Mouse (Mus musculus) liver, postnatal 0 days (tissue): ENCODE results near the gene Abcd4. TPM values are rescaled to one million over a fixed set of nuclear protein-coding genes. Genes with fewer than 3 reads are reported as not detected.
A peak's percentile ranks its signal among the peaks of the same experiment; 100 is the strongest.

Experiments
- ATAC-seq: fragments of 200-750 bp; cut with Nextera tagmentation; 2 replicates; pipeline ENCODE4 v1.8.0; 2017; ENCODE audit warnings: mild to moderate bottlenecking, moderate library complexity
- DNase-seq: peaks from one replicate; pipeline ENCODE4 v3.0.0-alpha.2; 2016
- H3K27ac ChIP-seq: fragments of 300-500 bp; sonication (generic); 2 replicates; pipeline ENCODE4 v1.5.1; 2014; ENCODE audit warnings: antibody characterized with exemption, moderate library complexity, mild to moderate bottlenecking, low read depth
- H3K27me3 ChIP-seq: fragments of 300-500 bp; sonication (generic); 2 replicates; pipeline ENCODE4 v1.6.1; 2014; ENCODE audit warnings: low read length, control low read depth, mixed read lengths; ENCODE audit not compliant: insufficient read depth
- H3K36me3 ChIP-seq: fragments of 300-500 bp; sonication (generic); replicated peaks from 2 replicates; pipeline ENCODE4 v1.6.1; 2014; ENCODE audit warnings: mild to moderate bottlenecking, control low read depth, low read length, moderate library complexity, mixed read lengths; ENCODE audit not compliant: insufficient read depth
- H3K4me1 ChIP-seq: fragments of 300-500 bp; sonication (generic); 2 replicates; pipeline ENCODE4 v1.6.1; 2014; ENCODE audit warnings: antibody characterized with exemption, mild to moderate bottlenecking, control low read depth; ENCODE audit not compliant: insufficient read depth
- H3K4me2 ChIP-seq: fragments of 300-500 bp; sonication (generic); 2 replicates; pipeline ENCODE4 v1.6.1; 2014; ENCODE audit warnings: low read depth, mild to moderate bottlenecking, low read length, moderate library complexity, mixed read lengths
- H3K4me3 ChIP-seq: fragments of 300-500 bp; sonication (generic); 2 replicates; pipeline ENCODE4 v1.5.1; 2014; ENCODE audit warnings: low read depth, low read length
- H3K9ac ChIP-seq: fragments of 300-500 bp; sonication (generic); replicated peaks from 2 replicates; pipeline ENCODE4 v1.6.1; 2014; ENCODE audit warnings: mild to moderate bottlenecking, moderate library complexity
- H3K9me3 ChIP-seq: fragments of 300-500 bp; sonication (generic); 2 replicates; pipeline ENCODE4 v1.6.1; 2016; ENCODE audit warnings: mild to moderate bottlenecking, control low read depth, low read length, mixed read lengths
- CTCF ChIP-seq: sonication (generic); IDR thresholded peaks from 2 replicates; pipeline ENCODE4 v1.5.1; 2016; ENCODE audit warnings: antibody characterized with exemption, low read depth
- EP300 ChIP-seq: IDR thresholded peaks from 2 replicates; pipeline ENCODE4 v1.6.1; 2016; ENCODE audit warnings: antibody characterized with exemption, low read depth, mild to moderate bottlenecking
- WGBS: fragments of 180-500 bp; shearing (Covaris S2); extraction: QIAGEN DNeasy Blood & Tissue Kit; methylation state at CpG from one replicate; pipeline ENCODE4 v1.1.7; 2014; ENCODE audit not compliant: insufficient replicate concordance; 5-methylcytosine and 5-hydroxymethylcytosine counted together
- polyA plus RNA-seq: library from polyadenylated mRNA; unstranded; fragments of >200 nt; fragmentation: Nextera tagmentation; extraction: Ambion mirVana; gene quantifications from 2 replicates; pipeline ENCODE4 v1.2.1, GENCODE M21; 2015

The Abcd4 gene
- polyA plus RNA-seq, 1 experiment from 2014 or later = 2.7 TPM

DNA sequence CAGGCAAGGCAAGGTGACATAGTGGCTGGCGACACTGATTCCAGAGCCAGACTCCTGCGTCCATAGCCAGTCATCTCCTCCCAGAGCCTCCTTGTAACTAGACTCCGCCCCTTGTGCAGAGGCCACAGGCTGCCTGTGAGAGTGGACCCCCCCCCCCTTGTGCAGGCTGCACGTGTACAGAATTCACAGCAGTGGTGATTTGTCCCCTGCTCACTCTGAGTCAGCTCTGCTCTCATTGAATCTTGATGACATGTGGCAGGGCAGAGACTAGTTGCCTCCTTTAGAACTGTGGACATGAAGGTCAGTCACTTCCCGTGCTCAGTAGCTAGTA is 38.8 kb downstream of the Abcd4 start:
- H3K27me3 ChIP-seq = peaks cover 14% of the 10 kb centered on the region
- no peak overlapping the region for H3K4me3 ChIP-seq
- H3K27ac ChIP-seq = no peak overlapping the region
- H3K9me3 ChIP-seq = no peaks in the 10 kb centered on the region
- no peak overlapping the region for H3K9ac ChIP-seq
- TF ChIP-seq CTCF = no peak
- TF ChIP-seq EP300 = no peak
- DNase-seq = no peak
- no peak overlapping the region for H3K4me2 ChIP-seq
- WGBS = 34% methylated on average over 5 of the region's 5 CpGs
- H3K36me3 ChIP-seq = no peaks in the 10 kb centered on the region
- H3K4me1 ChIP-seq = no peaks in the 10 kb centered on the region
- no peak for ATAC-seq

GRCm38 (mm10) chr12:84577768-84578439 is 39.3 kb downstream of the Abcd4 start:
- Histone ChIP-seq H3K9ac (no peak overlapping the region), H3K36me3 (no peaks in the 10 kb centered on the region), H3K4me2 (no peak overlapping the region), H3K27ac (no peak overlapping the region), H3K4me3 (no peak overlapping the region), H3K27me3 (peaks cover 19% of the 10 kb centered on the region), H3K4me1 (no peaks in the 10 kb centered on the region), H3K9me3 (no peaks in the 10 kb centered on the region)
- 70% methylated on average over 11 of the region's 11 CpGs for WGBS
- ATAC-seq = no peak
- DNase-seq = no peak
- TF ChIP-seq EP300 = no peak
- peak; percentile 17; the same call in 1 of the 2 replicates for TF ChIP-seq CTCF

DNA sequence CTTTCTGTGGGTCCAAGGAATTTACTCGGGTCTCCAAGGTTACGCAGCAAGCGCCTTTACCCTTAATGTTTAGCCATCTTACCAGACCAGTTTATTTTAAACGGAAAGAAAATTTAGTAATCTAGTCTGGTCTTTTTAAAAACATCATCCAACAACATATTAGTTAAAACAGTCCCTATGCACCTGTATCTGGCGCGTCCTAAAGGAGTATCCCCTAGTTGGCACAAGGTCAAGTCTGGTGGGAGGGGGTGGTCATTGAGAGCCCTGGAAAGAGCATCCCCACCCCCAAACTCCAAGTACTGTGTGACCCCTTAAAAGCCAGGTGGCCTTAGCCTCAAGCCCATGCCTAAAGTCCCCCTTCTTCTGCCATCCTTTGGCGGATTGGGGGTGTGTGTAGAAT is 44.1 kb downstream of the Abcd4 start:
- ATAC-seq = no peak

GRCm38 (mm10) chr12:84572341-84572720 is 44.9 kb downstream of the Abcd4 start:
- no peak overlapping the region for H3K4me2 ChIP-seq
- no peaks in the 10 kb centered on the region for H3K36me3 ChIP-seq
- 0 out of 2 replicates have a peak, but pooled peaks cover 4% of the 10 kb centered on the region for H3K4me1 ChIP-seq
- H3K4me3 ChIP-seq = no peak overlapping the region
- 8% methylated on average over 7 of the region's 7 CpGs for WGBS
- H3K9ac ChIP-seq = no peak overlapping the region
- ATAC-seq (no peak), DNase-seq (no peak)
- no peaks in the 10 kb centered on the region for H3K9me3 ChIP-seq
- no peak for TF ChIP-seq CTCF
- no peak for TF ChIP-seq EP300
- peaks cover 71% of the 10 kb centered on the region for H3K27me3 ChIP-seq
- no peak overlapping the region for H3K27ac ChIP-seq

More for the DNA sequence above, 44.1 kb downstream of the Abcd4 start:
- H3K9ac ChIP-seq = no peak overlapping the region
- 0 out of 2 replicates have a peak, but pooled peaks cover 4% of the 10 kb centered on the region for H3K4me1 ChIP-seq
- no peak overlapping the region for H3K4me2 ChIP-seq
- DNase-seq = no peak
- H3K27me3 ChIP-seq = peaks cover 65% of the 10 kb centered on the region
- 21% methylated on average over 7 of the region's 7 CpGs for WGBS
- no peaks in the 10 kb centered on the region for H3K9me3 ChIP-seq
- TF ChIP-seq EP300 = no peak
- no peak for TF ChIP-seq CTCF
- no peak overlapping the region for H3K4me3 ChIP-seq
- H3K27ac ChIP-seq = no peak overlapping the region
- H3K36me3 ChIP-seq = no peaks in the 10 kb centered on the region

DNA sequence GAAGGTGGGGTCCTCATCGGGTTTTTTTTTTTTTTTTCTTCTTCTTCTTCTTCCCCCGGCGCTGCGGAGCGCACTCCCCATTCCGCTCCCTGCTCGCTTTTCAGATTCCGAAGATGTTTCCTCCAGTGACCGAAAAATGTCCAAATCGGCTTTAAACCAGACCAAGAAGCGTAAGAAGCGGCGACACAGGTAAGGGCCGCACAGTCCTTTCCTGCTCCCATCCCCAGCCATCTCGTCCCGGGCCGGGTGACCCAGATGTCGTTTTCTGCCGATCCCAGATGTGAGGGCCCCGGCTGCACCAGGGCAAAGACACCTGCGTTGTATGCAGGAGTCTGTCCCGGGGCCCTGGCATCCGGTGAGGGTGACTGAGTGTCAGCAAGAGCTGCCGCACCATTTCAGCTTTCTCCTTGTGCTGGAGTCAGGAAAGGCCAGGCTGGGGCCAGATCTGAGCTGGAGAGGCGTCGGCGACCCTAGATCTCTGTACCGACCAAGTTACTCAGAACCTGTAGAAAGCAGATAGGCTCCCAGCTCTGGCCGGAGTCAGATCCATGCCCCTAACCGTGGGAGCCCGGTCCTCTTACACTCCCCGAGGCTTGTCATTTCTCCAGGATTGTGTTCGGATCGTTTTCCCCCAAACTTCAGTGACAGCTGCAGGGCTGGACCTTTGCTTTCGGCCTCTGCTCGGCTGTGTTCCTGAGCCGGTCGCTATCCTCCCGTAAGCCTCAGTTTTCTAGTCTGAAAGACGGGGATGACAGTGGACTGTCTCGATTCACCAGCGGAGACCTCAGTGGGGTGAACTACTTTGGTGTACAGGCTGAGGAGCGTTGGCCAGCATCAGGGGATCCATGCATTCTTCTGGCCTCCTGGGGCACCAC is 45.5 kb downstream of the Abcd4 start:
- peaks cover 71% of the 10 kb centered on the region for H3K27me3 ChIP-seq
- no peak overlapping the region for H3K4me3 ChIP-seq
- H3K9ac ChIP-seq = no peak overlapping the region
- DNase-seq (no peak), ATAC-seq (no peak)
- 0 out of 2 replicates have a peak, but pooled peaks cover 4% of the 10 kb centered on the region for H3K4me1 ChIP-seq
- H3K4me2 ChIP-seq = no peak overlapping the region
- WGBS = 3% methylated on average over 43 of the region's 43 CpGs
- no peak overlapping the region for H3K27ac ChIP-seq
- TF ChIP-seq EP300 (no peak), CTCF (no peak)
- no peaks in the 10 kb centered on the region for H3K9me3 ChIP-seq
- no peaks in the 10 kb centered on the region for H3K36me3 ChIP-seq

DNA sequence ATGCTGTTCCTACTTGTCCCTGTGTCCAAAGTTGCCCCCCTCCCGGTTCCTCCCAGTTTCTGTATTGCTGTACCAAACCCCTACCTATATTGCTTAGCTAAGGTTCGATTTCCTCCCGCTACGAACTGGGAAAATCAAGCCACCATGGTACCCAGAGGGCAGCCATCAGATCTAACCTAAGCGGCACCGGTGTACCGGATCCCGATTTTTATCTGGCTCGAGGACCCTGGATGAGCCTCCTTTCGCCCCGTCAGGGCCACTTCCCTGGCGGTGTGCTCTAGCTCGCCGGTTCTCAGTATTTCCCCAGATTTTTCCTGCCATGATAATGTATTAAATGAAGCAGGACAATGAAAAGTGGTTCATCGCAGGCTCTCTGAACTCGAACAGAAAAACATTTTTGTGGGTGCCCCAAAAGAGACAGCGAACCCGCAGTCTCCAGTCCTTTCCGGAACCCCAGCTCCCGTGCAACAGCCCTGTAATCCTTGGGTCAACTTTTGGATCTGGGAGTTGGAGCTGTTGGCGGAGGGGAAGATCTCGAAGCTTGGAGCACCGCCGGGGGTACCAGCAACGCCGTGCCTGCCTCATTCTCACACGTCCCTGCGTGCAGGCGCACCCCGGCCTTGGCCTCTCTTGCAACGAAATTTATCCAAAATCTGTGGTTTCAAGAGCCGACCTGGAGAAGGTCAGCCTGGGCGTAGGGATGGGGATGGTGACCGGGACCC is 46.4 kb downstream of the Abcd4 start:
- Histone ChIP-seq H3K4me3 (no peak overlapping the region), H3K9me3 (no peaks in the 10 kb centered on the region), H3K4me2 (no peak overlapping the region), H3K27me3 (peaks cover 71% of the 10 kb centered on the region), H3K36me3 (no peaks in the 10 kb centered on the region), H3K4me1 (0 out of 2 replicates have a peak, but pooled peaks cover 4% of the 10 kb centered on the region), H3K9ac (no peak overlapping the region), H3K27ac (no peak overlapping the region)
- no peak for DNase-seq
- TF ChIP-seq CTCF = no peak
- 3% methylated on average over 34 of the region's 34 CpGs for WGBS
- no peak for ATAC-seq
